Mouse (Mus musculus) CD8-positive naive resting alpha-beta T cell, adult 2 months (primary cell): ENCODE measurements around the gene Nfkbia.
A peak's percentile ranks its signal among the peaks of the same experiment; 100 is the strongest.

Experiments
- DNase-seq, 2 experiments: peaks; one replicate each; pipeline ENCODE4 v3.0.0; 2022; ENCODE audit warnings: low read depth in 2 of 2, low spot score in 2 of 2

The Nfkbia gene

DNA sequence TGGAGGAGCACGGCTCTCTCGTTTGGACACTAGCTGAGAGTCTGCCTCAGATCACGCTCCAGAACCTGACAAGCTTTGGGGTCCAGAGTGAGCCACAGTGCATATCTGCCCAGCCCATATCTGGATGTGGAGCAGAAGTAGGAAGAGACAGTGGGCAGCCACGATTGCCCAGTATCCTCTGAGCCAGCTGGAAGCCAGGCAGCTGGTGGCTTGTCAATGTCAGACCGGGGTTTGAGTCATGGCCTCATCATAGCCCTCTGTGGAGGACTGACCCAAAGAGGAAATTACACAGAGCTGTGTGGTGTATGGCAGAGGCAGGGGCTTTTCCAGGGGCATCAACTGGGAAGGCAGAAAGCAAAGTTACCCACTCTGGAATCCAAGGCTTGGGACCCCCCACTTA, 25.6 kb downstream of the Nfkbia start:
- no peak for DNase-seq

DNA sequence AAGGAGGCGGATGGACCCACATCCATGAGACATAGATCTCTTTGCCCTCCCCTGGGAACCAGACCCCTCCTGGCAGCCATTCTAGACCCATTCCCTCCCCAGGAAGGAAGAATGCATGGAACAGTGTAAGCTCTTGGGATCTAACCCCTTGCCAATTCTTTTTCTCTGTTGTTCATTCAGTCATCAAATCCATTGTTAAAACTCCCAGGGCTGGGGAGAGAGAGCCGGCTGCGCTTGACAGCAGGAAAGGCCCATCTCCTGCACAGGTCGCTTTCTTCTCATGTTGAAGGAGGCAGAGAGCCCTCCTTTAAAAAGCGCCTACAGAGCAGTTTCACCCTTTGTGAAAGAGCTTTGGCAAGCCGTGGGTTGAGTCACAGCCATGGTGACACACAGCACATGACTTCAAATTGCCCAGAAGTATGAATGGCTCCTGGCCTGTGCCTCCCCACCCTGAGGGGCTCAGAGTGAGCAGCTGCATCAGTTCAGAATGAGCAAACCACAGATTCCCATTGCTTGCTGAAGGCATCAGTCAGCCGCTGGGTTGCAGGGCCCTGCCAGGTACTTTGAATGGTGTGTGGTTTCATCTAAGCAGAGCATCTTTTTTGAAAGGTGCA, 26.3 kb downstream of the Nfkbia start:
- DNase-seq, result peak; percentile 45

DNA sequence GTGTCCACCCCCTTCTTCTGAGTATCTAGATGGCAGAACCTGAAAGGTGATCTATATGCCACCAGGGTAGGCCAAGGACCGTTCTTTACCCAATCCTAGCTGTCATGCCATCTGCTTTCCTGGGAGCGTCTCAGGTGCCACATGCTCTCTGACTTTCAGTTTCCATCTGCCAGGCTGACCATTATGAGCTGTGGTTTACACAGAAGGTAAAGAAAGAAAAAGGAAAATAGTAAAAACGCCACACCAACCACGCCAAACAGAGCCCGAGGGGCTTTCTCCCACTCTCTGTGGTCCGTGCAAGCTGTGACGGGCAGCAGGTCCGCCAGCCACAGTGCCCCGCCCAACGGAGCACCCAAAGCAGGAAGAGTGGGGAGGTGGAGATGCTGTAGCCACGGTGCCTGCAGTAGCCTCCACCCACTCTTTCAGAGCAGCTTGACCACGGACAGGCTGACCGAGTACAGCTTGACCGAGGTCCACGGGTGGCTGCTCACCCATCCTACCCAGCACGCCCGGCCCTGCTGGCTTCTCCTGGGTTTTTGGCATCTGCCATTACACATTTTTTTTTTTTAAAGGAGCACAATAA, 27.0 kb downstream of the Nfkbia start:
- no peak for DNase-seq

DNA sequence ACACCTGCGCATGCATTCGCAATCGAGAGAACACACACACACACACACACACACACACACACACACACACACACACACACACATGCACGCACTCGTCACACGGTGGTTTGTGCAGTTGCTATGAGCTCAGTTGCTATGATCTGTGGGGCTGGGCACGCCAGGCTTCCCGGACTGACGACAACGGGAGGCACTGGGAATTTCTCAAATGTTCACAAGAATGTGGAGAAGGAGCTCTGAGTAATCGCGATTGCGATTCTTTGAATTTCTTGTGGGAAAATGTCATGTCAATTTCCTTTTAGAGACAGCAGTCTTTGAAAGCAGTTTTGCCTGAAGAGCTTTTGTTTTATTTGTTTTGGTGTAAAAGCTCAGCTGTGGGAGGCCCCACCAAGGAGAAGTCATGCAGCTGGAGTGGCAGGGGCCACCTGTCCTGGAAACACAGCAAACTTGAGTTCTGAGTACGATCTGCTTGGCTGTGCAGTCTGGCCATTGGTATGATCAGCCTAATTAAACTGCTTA, 27.5 kb downstream of the Nfkbia start:
- peak; percentile 54 to 62 for DNase-seq

DNA sequence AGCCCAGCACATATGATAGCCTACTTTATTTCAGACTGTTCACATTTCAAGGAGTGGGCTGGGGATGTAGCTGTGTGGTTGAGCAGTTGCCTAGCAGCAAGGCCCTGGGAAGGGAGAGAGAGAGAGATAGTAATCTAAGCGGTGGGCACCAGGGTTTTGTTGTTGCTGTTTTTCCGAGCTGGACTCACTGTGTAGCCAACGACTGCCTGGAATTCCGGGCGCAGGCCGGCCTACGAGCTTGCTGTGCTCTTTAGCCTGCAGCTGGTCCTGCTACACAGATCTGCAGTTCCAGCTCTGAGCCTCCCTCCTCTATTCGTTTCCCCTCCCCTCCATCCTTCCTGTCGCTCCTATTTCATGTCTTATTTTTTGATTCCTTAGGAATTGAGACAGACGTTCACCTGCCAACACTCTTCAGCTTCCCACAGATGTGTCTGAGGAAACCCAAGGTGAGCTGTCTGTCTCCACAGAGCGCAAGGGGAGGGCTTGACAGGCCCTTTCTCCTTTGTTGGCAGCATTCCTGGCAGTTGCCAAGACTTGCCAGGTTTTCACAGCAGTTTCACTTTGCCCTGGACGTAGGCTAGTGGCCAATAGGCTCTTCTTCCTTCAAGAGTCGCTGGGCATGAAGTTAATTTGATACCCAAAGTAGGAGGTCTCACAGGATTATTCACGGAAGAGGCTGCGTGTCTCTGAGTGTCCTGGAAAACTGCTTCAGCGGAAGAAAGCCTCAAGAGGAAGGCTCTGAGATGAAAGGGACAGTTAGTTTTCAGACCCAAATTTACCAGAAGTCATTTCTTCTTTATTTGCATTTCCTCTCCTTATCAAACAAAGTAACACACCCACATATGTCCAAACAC, 28.2 kb downstream of the Nfkbia start:
- no peak for DNase-seq

DNA sequence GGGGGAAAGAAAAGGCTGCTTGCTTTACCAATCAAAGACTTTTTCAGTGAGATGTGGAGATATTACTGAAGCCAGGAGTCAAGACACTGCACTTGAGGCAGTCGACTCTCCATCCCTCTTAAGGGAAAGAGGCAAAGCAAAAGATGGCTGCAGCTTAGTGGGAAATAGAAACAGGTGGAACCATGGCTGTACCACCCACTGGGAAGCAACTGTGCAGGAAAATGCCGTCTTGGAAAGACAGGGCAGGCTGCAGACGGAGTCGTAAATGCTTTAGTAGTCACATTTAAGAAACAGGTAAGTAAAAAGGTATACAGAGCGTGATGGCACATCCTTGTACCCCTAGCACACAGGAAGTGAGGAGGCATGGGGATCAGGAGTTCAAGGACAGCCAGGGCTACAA, 29.4 kb downstream of the Nfkbia start:
- no peak for DNase-seq

DNA sequence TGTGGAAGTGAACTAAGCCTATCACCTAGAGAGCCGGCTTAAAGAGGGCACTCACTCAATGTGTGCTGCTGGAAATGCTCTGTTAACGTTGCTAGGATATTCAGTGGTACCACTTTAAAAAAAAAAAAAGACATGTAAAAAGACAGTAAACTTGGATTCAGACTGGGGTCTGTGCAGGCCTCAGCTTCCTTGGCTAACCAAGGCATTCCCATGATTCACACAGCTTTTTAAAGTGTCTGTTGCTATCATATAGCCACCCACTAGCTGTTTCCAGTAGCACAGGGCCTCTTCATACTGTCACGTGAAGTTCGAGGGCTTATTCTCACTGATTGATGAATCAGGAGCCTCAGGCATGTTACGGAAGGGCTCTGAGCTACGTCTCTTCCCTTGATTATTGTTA, 30.0 kb downstream of the Nfkbia start:
- no peak for DNase-seq

DNA sequence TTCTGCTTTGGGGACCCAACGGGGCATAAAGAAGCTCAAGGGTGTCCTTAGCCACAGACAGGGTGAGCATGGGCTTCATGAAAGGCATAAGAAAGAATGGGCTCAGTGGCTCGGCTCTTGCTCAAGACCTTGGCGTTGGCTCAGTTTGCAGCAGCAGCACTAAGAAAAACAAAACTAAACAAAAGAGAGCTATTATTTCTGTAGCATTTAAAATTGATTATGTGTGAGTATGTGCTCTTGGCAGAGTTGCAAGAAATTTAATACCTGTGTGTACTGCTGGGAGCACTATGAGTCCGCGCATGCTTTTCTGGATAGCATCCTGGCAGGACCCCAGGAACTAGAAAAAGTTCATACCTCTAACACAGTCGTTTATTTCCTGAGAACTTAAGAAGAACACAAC, 30.7 kb downstream of the Nfkbia start:
- no peak for DNase-seq

DNA sequence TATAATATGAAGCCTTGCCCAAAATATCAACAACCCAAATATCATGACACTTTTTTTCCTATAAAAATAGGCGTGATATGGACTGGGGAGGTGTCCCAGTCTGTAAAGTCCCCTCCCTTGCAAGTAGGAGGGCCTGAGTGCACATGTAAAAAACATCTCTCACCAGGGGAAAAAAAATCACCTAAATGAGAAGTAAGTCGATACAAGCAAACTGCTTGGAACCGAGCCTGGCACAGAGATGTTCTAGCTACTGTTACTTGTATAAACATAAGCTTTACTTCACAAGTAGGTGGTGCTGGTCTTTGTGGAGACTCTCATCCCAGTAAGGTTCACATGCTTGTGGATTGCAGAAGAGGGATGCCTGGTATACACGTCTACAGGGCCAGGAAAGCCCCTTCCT, 31.5 kb downstream of the Nfkbia start:
- no peak for DNase-seq

DNA sequence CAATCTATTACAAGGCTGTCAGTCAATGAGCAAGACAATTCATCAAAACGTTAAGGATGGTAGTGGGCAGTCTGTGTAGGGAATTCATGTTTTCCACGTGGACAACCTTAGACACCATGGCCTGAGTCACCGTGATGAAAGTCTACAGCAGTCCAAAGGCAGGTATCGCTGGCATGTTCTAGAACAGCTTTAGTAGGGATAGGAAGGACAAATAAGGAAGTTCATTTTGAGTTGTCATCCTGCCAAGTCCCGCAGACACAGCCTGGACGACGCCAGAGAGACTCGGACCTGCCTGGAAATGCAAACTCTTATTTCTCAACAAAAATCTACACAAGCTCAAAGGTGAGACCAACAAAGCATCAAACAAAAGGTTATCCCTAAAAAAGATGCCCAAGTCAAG, 32.7 kb downstream of the Nfkbia start:
- no peak for DNase-seq

DNA sequence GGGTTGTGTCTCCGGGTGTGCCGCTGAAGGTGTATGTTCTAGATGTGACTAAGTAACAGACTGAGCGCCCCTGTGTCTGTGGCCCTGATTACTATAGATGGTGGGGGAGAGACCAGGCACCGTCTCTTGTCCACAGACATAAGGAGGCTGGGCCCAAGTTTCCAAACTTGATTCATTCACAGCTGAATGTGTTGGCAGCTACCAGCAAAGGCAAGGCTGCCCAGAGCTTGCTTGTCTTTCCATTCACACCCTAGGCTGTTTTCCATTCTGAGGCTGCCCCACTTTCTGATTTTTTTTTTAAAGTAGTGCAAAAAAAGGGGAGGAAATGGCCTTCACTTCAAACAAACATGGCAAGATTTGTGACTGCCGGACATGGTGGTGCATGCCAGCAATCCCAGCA, 35.6 kb downstream of the Nfkbia start:
- DNase-seq, result no peak

DNA sequence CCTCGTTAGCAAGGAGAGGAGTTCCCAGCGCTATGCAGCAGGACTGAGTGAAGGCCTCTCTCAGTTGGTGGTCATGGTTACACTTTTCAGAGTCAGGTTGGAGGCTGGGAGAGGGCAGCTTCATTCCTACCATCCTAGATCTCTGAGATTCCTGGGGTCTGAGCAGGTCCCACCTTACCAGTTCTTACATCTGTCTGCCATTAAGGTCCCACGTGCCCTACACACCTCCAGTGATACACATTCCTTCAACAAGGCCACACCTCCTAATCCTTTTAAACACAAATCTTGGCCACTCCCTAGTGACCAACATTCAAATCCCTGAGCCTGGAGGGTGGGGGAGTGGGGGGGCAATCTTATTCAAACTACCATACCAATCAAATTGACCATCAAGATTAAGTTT, 36.3 kb downstream of the Nfkbia start:
- DNase-seq, result no peak

DNA sequence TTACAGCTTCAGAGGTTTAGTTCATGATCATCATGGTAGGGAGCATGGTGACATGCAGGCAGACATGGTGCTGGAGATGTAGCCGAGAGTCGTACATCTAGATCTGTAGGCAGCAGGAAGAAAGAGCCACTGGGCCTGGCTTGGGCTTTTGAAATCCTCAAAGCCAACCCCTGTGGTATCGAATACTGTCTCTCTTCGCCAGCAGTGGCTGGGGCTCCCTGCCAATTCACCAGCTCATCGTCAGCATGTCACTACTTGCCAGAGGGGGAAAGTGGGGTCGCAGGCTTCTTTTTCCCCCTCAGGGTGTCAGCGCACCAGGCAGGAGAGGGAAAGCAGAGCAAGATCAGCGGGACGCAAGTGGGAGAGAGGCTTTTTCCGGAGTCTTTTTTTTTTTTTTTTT, 37.2 kb downstream of the Nfkbia start:
- no peak for DNase-seq

DNA sequence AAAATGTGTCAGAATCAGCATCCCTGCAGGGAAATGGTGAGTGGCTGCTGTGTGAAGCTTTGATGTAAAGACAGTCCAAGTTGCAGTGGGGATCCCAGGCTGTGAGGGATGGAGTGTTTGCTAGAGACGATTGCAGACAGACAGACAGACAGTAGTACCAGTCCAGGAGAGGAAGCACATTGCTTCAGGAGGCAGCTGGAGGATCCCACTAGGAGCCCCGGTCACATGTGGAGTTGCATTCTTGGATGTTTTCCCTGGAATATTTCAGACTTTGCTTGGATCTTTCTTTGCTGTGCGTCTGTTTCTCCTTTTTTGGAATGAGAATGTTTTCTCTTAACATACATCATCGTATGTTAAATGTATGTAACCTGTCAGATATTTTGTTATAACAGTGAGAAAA, 38.5 kb downstream of the Nfkbia start:
- no peak for DNase-seq

DNA sequence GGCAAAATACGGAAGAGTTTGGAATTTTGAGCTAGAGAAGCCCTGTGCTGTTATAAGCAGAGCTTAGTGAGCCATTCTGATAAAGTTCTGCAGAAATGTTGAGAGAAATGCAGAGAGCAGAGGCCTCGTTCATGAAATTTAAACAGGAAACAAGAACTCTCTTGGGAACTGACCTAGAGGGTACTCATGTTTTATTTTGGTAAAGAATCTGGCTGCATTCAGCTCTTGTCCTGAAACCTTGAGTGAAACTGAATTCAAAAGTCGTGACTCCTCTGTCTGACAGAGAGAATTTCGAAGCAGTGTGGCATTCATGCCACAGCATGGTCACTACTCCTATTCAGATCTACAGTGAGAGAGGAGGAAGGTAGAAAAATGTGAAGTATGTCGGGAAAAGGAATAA, 39.6 kb downstream of the Nfkbia start:
- DNase-seq, result no peak

DNA sequence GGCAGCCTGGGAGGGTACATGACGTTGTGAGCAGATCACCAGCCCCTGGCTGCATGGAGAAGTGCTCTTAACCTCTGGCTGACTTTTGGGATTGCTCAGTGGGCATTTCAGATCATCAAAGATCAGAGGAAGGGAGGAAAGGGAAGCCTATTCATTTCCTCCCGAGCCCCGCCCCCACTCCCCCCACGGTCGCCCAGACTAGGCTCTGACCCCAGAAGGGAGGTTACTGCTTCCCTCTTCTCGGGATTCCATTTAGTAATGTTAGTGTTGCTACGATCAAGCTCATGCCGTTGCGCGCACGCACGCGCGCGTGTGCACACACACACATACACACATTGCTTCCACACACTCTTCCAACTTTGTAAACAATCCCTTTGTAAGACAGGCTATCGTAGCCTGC, 42.0 kb downstream of the Nfkbia start:
- no peak for DNase-seq

DNA sequence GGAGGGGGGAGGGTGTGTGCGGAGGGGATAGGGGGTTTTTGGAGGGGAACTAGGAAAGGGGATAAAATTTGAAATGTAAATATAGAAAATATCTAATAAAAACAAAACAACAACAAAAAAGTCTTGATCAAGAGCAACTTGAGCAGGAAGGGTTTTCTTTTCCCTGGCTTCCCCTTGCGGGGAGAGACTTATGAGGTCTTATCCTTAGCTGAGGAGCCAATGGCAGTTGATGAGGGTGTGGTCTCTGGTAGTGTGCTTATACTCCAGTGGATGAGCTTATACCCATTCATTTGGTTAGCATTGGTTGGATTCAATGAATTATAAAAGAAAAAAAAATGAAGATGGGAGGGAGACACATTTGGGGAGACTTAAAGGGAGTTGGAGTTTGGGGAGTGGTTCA, 43.4 kb downstream of the Nfkbia start:
- no peak for DNase-seq

DNA sequence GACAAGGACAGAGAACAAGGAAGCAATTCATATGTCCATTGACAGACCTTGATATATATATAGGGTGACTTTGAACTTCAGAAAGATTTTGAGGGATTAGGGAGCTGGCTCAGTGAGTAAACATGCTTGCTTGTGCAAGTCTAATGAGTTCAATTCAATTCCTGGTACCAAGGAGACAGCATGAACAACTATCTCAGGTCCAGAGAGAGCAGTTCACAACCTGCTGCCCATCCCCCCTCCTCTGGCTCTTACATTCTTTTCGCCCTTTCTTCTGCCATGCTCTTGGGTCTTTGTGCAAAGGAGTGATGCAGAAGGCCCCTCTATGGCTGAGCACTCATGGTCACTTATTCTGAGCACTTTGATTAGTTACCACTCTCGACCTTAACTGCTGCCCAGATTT, 44.0 kb downstream of the Nfkbia start:
- DNase-seq, result no peak

DNA sequence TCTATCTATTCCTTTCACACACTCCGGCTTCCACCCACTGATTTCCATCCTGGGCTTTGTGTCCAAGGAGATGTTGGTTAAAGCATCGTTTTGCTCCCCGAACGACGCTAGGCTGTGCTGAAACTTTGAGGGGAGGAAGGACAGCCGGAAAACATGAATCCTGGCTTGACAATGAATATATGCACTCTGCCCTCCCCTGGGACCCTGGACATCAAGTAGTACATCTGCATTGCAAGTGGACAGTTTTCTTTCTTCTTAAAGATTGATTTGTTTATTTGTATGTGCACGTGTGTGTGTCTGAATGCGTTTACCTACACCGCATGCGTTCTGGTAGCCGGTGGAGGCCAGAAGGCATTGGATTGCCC, 45.1 kb downstream of the Nfkbia start:
- no peak for DNase-seq

DNA sequence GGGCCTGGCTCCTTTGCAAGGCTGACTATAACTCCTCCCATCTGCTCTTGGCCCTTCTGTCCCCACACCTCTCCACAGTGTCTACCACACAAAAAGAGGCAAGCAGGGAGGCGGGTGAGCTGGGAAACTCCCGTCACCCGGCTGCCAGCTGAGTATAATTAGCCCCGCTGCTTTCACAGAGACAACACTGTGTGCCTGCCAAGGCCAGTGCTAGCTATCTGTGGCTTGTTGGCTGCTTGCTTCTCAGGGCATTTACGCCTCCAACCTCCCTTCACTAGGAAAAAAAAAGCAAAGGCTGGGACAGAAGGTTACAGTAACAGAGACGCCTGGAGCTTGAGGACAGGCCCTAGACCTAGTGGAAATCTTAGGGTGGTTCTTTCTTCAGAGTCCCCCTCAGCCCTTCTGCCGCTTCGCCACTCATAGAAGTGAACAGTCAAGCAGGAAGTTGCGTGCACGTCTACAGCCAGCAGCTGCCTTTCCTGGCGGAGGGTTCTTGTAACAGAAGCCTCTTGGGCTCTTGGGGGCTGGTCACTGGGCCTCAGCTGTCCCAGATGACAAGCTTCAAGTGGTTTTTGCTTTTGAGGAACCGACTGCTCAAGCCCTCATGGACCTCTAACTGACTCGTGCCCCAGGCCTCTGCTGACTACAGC, 45.6 kb downstream of the Nfkbia start:
- peak; percentile 51 to 57 for DNase-seq

DNA sequence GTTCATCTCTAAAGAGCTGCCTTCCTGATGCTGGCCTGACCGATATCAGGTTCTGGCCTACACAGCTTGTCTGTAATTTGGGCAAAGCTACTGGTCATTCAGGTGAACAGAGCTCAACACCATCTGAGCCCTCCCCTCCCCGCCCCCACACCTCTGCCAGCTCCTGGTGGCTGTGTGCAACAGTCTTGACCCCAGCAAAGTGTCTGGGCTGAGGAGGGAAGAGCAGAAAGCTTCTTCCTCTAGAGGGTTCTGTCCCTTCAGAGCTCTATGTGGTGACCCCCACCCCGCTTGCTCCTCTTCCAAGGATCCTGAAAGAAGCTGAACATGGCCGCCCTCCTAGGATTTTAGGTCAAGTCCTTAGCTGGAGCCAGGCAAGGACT, 46.1 kb downstream of the Nfkbia start:
- DNase-seq, result no peak

DNA sequence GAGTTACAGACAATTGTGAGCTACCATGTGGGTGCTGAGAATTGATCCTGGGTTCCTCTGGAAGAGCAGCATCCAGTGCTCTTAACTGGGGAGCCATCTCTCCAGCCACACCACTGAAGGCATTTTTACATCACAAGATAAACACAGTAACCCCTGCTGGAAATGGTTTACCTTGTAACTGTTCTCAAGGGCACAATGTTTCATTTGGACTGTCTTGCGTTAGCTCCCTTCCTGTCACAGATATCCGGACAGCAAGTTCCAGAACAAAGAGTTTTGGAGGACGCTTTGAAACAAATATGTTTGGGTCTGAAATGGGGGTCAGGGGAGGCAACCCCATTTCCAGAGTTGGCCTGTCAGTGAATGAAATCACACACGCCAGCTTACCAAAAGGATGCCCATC, 46.9 kb downstream of the Nfkbia start:
- no peak for DNase-seq
